Mouse (Mus musculus): ENCODE data around the gene Cyp27b1. TPM values are rescaled to one million over a fixed set of nuclear protein-coding genes. Genes with fewer than 3 reads are reported as not detected.
A peak's percentile ranks its signal among the peaks of the same experiment; 100 is the strongest.

Cyp27b1 gene
- under 1 TPM; 0.30 to 0.46 (median 0.41) TPM for total RNA-seq (2022)

GRCm38 (mm10) chr10:127047954-127048353, at the start of gene Cyp27b1:
Gene Cyp27b1 (plus strand): TSS chr10:127048250.
- DNase-seq (ENCODE audit: low spot score in 2 of 2), result no peak

GRCm38 (mm10) chr10:127000529-127000928, 47.5 kb upstream of the Cyp27b1 start, which contains the start of gene Avil:
Gene Avil (plus strand): TSS chr10:127000709.
- DNase-seq (ENCODE audit: low spot score in 2 of 2), result no peak

- DNase-seq (ENCODE audit: low spot score in 2 of 2), result no peak
Measured at GRCm38 (mm10) chr10:127001297-127001696, 46.8 kb upstream of the Cyp27b1 start.

GRCm38 (mm10) chr10:127002056-127002455, 46.0 kb upstream of the Cyp27b1 start:
- no peak for DNase-seq (ENCODE audit: low spot score in 2 of 2)

- DNase-seq (ENCODE audit: low spot score in 2 of 2), result no peak
Measured at GRCm38 (mm10) chr10:127002765-127003164, 45.3 kb upstream of the Cyp27b1 start.

GRCm38 (mm10) chr10:127003334-127003733, 44.7 kb upstream of the Cyp27b1 start:
- DNase-seq (ENCODE audit: low spot score in 2 of 2), result no peak

- no peak for DNase-seq (ENCODE audit: low spot score in 2 of 2)
Measured at GRCm38 (mm10) chr10:127003806-127004205, 44.2 kb upstream of the Cyp27b1 start.

GRCm38 (mm10) chr10:127016488-127016887, 31.6 kb upstream of the Cyp27b1 start:
- no peak for DNase-seq (ENCODE audit: low spot score in 2 of 2)

- no peak for DNase-seq (ENCODE audit: low spot score in 2 of 2)
Measured at GRCm38 (mm10) chr10:127017071-127017470, 31.0 kb upstream of the Cyp27b1 start.

GRCm38 (mm10) chr10:127018422-127018821, 29.6 kb upstream of the Cyp27b1 start:
- DNase-seq (ENCODE audit: low spot score in 2 of 2), result no peak

GRCm38 (mm10) chr10:127030336-127031296, 17.4 kb upstream of the Cyp27b1 start, which contains the start of gene Tsfm:
Gene Tsfm (minus strand): TSS chr10:127030840.
- peak; percentile 75 to 87 for DNase-seq (ENCODE audit: low spot score in 2 of 2)

GRCm38 (mm10) chr10:127033301-127033741, 14.7 kb upstream of the Cyp27b1 start:
- DNase-seq (ENCODE audit: low spot score in 2 of 2), result no peak

GRCm38 (mm10) chr10:127036273-127036672, 11.8 kb upstream of the Cyp27b1 start:
- no peak for DNase-seq (ENCODE audit: low spot score in 2 of 2)

GRCm38 (mm10) chr10:127037641-127038040, 10.4 kb upstream of the Cyp27b1 start:
- no peak for DNase-seq (ENCODE audit: low spot score in 2 of 2)

- DNase-seq (ENCODE audit: low spot score in 2 of 2), result peak in 1 of 2 experiments; percentile 43
Measured at GRCm38 (mm10) chr10:127040569-127041214, 7.4 kb upstream of the Cyp27b1 start.

GRCm38 (mm10) chr10:127041274-127041766, 6.7 kb upstream of the Cyp27b1 start, which contains the start of the genes Mettl1 and Eef1akmt3:
Gene Mettl1 (plus strand): TSS chr10:127041414.
Gene Eef1akmt3 (minus strand): TSS chr10:127041513.
- DNase-seq (ENCODE audit: low spot score in 2 of 2), result no peak

- DNase-seq (ENCODE audit: low spot score in 2 of 2), result peak; percentile 82 to 90
Measured at GRCm38 (mm10) chr10:127041774-127042338, 6.2 kb upstream of the Cyp27b1 start.

GRCm38 (mm10) chr10:127042468-127043115, 5.5 kb upstream of the Cyp27b1 start:
- DNase-seq (ENCODE audit: low spot score in 2 of 2), result no peak

- no peak for DNase-seq (ENCODE audit: low spot score in 2 of 2)
Measured at GRCm38 (mm10) chr10:127043187-127043586, 4.9 kb upstream of the Cyp27b1 start.

GRCm38 (mm10) chr10:127048608-127049394, 751 bp downstream of the Cyp27b1 start:
- DNase-seq (ENCODE audit: low spot score in 2 of 2), result no peak

All from left cerebral cortex, adult 8-10 months (tissue).